Mouse (Mus musculus): ENCODE data around the gene Nat8f7.
"Not testable (repeated sequence)": the region's sequence is repeated elsewhere in the genome, so short reads cannot be mapped to it uniquely, and the experiment has no call there.

Nat8f7 gene

DNA sequence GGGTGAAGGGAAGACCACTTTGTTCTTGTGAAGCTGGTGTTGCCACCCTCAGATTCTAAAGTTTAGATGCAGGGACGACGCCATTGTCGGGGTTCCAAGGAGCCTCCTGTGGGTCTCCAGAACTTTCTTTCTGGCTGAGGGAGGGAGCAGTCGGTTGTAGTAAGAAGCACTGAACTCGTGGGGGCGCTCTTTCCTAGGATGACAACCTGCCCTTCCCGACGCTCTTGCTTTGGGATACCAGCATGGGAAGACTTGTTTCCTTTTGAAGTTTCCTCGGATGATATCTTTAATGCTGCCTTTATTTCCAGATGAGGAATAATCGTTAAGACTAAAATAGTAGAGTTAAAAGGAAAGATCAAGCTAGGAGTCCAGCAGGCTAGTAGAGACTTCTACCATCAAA, at the start of gene Nat8f7:
Gene Nat8f7, minus strand, starts transcription at position 101 of the 400 bp plus-strand sequence.
- in situ Hi-C loops (cut with MboI, MseI) = not testable (repeated sequence)

- in situ Hi-C loops (cut with MboI, MseI) = loop anchor here (5.0 kb wide), 1 partner anchor 45 kb away; no protein-coding TSS in a partner anchor
These were observed 49.7 kb upstream of the Nat8f7 start for GRCm38 (mm10) chr6:85762678-85763077.

DNA sequence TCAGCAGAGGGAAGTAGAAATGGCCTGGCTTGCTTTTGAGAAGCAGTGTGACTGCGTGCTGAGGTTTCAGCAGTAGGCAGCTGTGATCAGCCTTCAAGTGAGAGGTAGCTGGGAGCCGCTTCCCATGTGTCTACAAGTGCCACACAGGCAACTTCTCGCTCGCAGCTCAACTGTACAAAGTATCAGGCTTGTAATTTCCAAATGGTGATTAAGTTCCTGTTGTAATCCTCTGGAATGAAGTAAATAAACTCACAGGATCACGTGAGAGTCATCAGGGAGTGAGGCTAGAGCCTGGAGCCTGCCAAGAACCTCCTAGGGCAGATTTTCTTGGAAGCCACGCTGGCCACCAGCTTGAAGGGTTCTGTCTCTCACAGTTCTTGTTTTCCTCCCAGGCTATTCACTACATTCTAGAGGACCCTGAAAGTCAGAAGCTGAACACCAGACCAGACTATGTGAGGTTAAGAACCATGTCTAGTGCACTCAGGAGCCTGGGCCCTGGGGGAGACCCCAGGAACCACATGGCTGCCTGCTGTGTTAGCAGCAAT, 42.8 kb upstream of the Nat8f7 start:
- in situ Hi-C loops (cut with MboI, MseI) = loop anchor here (5.0 kb wide), 1 partner anchor 53 kb away; no protein-coding TSS in a partner anchor

GRCm38 (mm10) chr6:85709607-85710006, 3.4 kb downstream of the Nat8f7 start:
- in situ Hi-C loops (cut with MboI, MseI) = not testable (repeated sequence)

DNA sequence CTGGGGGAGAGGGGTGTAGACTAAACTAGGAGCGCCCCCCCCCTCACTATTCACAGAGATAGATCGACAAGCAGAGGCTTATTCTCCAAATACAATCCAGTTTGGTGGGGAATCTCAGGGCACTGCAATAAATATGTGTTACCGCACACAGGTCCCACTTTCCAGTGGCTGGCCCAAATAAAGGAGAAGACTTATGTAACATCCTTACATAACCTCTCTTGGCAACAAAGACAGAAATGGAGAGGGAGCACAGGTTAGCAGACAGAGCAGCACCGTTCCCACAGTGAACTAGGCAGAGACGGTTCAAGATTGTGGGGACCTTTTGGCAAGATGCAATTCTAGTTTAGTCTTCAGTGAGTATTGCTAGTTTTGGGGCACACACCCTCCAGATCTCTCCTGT, 3.8 kb downstream of the Nat8f7 start:
- in situ Hi-C loops (cut with MboI, MseI) = not testable (repeated sequence)

DNA sequence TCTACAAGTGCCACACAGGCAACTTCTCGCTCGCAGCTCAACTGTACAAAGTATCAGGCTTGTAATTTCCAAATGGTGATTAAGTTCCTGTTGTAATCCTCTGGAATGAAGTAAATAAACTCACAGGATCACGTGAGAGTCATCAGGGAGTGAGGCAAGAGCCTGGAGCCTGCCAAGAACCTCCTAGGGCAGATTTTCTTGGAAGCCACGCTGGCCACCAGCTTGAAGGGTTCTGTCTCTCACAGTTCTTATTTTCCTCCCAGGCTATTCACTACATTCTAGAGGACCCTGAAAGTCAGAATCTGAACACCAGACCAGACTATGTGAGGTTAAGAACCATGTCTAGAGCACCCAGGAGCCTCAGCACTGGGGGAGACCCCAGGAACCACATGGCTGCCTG, 11.1 kb downstream of the Nat8f7 start:
- in situ Hi-C loops (cut with MboI, MseI) = loop anchor here (5.0 kb wide), 1 partner anchor 55 kb away; no protein-coding TSS in a partner anchor

All from T-helper 1 cell (primary cell).